24 mouse cellular contexts compared by ENCODE assay signal in the genomic region with DNA sequence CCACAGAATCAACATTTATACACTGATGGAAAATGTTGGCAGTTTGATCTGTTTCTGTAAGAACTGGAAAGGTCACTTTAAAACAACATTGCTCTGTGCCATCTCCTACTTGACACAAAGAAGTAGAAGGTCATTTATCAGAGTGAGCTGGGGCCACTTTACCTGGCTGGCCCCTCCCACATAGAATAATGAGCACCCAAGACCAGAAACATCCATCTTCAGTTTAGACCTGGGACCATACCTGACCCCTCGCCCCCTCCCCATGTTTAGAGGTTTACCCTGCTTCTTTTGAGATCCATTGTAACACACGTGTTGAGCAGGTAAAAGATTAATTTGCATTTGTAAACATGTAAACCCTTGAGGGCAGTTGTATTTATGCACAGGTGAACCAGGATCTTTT.
A peak's percentile ranks its signal among the peaks of the same experiment; 100 is the strongest.
DNase-seq lines count a peak whose midpoint lies in the region; ATAC-seq and TF ChIP-seq lines count a peak whose summit lies in the region.
"Had no signal": no experiment of that assay in that cellular context is flagged by ENCODE, and none has a peak within 500 bp of the region (broad histone marks: within the 10 kb centered on the region; RNA-seq: fewer than 3 reads in every experiment).

No protein-coding gene starts in this region.

- 0 out of 2 replicates have a peak, but pooled peaks have one; percentile 50 for ATAC-seq in hindbrain, embryonic 16.5 days
- ATAC-seq in hindbrain, embryonic 12.5 days (ENCODE audit: low FRiP score) = no peak
- ATAC-seq in neural tube, embryonic 13.5 days (ENCODE audit: low read depth) = 0 out of 2 replicates have a peak, but pooled peaks have one; percentile 5
- ATAC-seq in neural tube, embryonic 15.5 days (ENCODE audit: low FRiP score) = no peak
- ATAC-seq: activated CD4-positive, CD25-positive, alpha-beta regulatory T cell, adult 4 months; CD4-positive, CD25-positive, alpha-beta regulatory T cell, adult 4 months; Patski had no signal

- WGBS in heart, adult 2 months = 81% methylated on average over 2 of the region's 2 CpGs
- WGBS in hindbrain, embryonic 16.5 days = 47% methylated on average over 2 of the region's 2 CpGs
- WGBS in hindbrain, embryonic 12.5 days = 49% methylated on average over 2 of the region's 2 CpGs
- 55% methylated on average over 2 of the region's 2 CpGs for WGBS in neural tube, embryonic 13.5 days
- 52% methylated on average over 2 of the region's 2 CpGs for WGBS in neural tube, embryonic 15.5 days

- TF ChIP-seq CTCF in heart, adult 2 months (IDR thresholded peaks at IDR 0.05) = no peak

- no peaks in the 10 kb centered on the region for H3K27me3 ChIP-seq in heart, adult 2 months (ENCODE audit: control insufficient read depth, insufficient read depth, low read length)
- H3K27me3 ChIP-seq in hindbrain, embryonic 16.5 days (replicated peaks; ENCODE audit: control insufficient read depth, insufficient read depth, low read length) = no peaks in the 10 kb centered on the region
- H3K27me3 ChIP-seq in hindbrain, embryonic 12.5 days = no peaks in the 10 kb centered on the region; the same call in 1 of the 2 replicates
- no peaks in the 10 kb centered on the region for H3K27me3 ChIP-seq in neural tube, embryonic 13.5 days
- H3K27me3 ChIP-seq in neural tube, embryonic 15.5 days (replicated peaks) = no peaks in the 10 kb centered on the region
- H3K27me3 ChIP-seq: CH12.LX; embryonic facial prominence, embryonic 12.5 days; forebrain, embryonic 13.5 days; forebrain, embryonic 15.5 days; Patski had no signal

- peak; percentile 73 for DNase-seq in heart, adult 11 months
- no peak for DNase-seq in heart, adult 2 months
- DNase-seq: adrenal gland, adult 8-10 months; adrenal gland, postnatal 14 days; adrenal gland, postnatal 36 days; B cell, adult 2 months; cerebellum, adult 11-12 months; cerebellum, adult 2 months; cerebellum, adult 9-10 months; cerebellum, postnatal 10 days; cerebellum, postnatal 25 days had no signal

- no peak overlapping the region for H3K4me3 ChIP-seq in heart, adult 2 months
- no peak overlapping the region for H3K4me3 ChIP-seq in hindbrain, embryonic 16.5 days (ENCODE audit: low read length)
- H3K4me3 ChIP-seq in hindbrain, embryonic 12.5 days = no peak overlapping the region
- H3K4me3 ChIP-seq in neural tube, embryonic 13.5 days = no peak overlapping the region
- H3K4me3 ChIP-seq in neural tube, embryonic 15.5 days (replicated peaks) = no peak overlapping the region
- H3K4me3 ChIP-seq: embryonic facial prominence, embryonic 10.5 days; embryonic facial prominence, embryonic 12.5 days; forebrain, embryonic 13.5 days had no signal

- no peaks in the 10 kb centered on the region for H3K9me3 ChIP-seq in hindbrain, embryonic 16.5 days (ENCODE audit: control insufficient read depth, low read length)
- H3K9me3 ChIP-seq in hindbrain, embryonic 12.5 days (replicated peaks) = no peaks in the 10 kb centered on the region
- H3K9me3 ChIP-seq in neural tube, embryonic 13.5 days = no peaks in the 10 kb centered on the region
- H3K9me3 ChIP-seq in neural tube, embryonic 15.5 days (replicated peaks) = no peaks in the 10 kb centered on the region
- H3K9me3 ChIP-seq: embryonic facial prominence, embryonic 10.5 days; embryonic facial prominence, embryonic 12.5 days; forebrain, embryonic 13.5 days; forebrain, embryonic 15.5 days had no signal

- TF ChIP-seq EP300 in heart, adult 2 months (IDR thresholded peaks at IDR 0.05; ENCODE audit: insufficient read depth, low read depth, low read length) = no peak

- H3K79me2 ChIP-seq in heart, adult 2 months (replicated peaks; ENCODE audit: control insufficient read depth, insufficient read depth, low read length) = no peaks in the 10 kb centered on the region

- no peak overlapping the region for H3K27ac ChIP-seq in heart, adult 2 months
- H3K27ac ChIP-seq in hindbrain, embryonic 16.5 days (ENCODE audit: low read depth, low read length) = no peak overlapping the region
- H3K27ac ChIP-seq in hindbrain, embryonic 12.5 days = no peak overlapping the region
- H3K27ac ChIP-seq in neural tube, embryonic 13.5 days (replicated peaks) = no peak overlapping the region
- no peak overlapping the region for H3K27ac ChIP-seq in neural tube, embryonic 15.5 days (replicated peaks)
- H3K27ac ChIP-seq: embryonic facial prominence, embryonic 10.5 days; embryonic facial prominence, embryonic 12.5 days had no signal

- intact Hi-C loops in heart, adult 2 months (cut with DNase I) = loop anchor here (10.0 kb wide), 1 partner anchor 148 kb away; no protein-coding TSS in a partner anchor

- no peak overlapping the region for H3K9ac ChIP-seq in heart, adult 2 months (ENCODE audit: low read depth, low read length)
- no peak overlapping the region for H3K9ac ChIP-seq in hindbrain, embryonic 16.5 days (ENCODE audit: low read depth, low read length)
- H3K9ac ChIP-seq in hindbrain, embryonic 12.5 days = no peak overlapping the region
- no peak overlapping the region for H3K9ac ChIP-seq in neural tube, embryonic 13.5 days
- H3K9ac ChIP-seq in neural tube, embryonic 15.5 days (replicated peaks) = no peak overlapping the region
- H3K9ac ChIP-seq: embryonic facial prominence, embryonic 12.5 days; forebrain, embryonic 13.5 days; forebrain, embryonic 15.5 days had no signal

- H3K36me3 ChIP-seq in heart, adult 2 months (ENCODE audit: control insufficient read depth, insufficient read depth, low read length) = no peaks in the 10 kb centered on the region; the same call in 1 of the 2 replicates
- H3K36me3 ChIP-seq in hindbrain, embryonic 16.5 days (ENCODE audit: control insufficient read depth, insufficient read depth, low read length) = no peaks in the 10 kb centered on the region
- H3K36me3 ChIP-seq in hindbrain, embryonic 12.5 days = no peaks in the 10 kb centered on the region
- no peaks in the 10 kb centered on the region for H3K36me3 ChIP-seq in neural tube, embryonic 13.5 days
- H3K36me3 ChIP-seq in neural tube, embryonic 15.5 days = no peaks in the 10 kb centered on the region
- H3K36me3 ChIP-seq: embryonic facial prominence, embryonic 10.5 days; embryonic facial prominence, embryonic 12.5 days; forebrain, embryonic 15.5 days; G1E had no signal

- no peak overlapping the region for H3K4me2 ChIP-seq in hindbrain, embryonic 16.5 days (ENCODE audit: low read length)
- no peak overlapping the region for H3K4me2 ChIP-seq in hindbrain, embryonic 12.5 days (replicated peaks)
- no peak overlapping the region for H3K4me2 ChIP-seq in neural tube, embryonic 13.5 days
- H3K4me2 ChIP-seq in neural tube, embryonic 15.5 days = no peak overlapping the region
- H3K4me2 ChIP-seq: embryonic facial prominence, embryonic 12.5 days had no signal

- peaks cover 4% of the 10 kb centered on the region; the same call in 1 of the 2 replicates for H3K4me1 ChIP-seq in heart, adult 2 months (ENCODE audit: control insufficient read depth, insufficient read depth, low read length)
- H3K4me1 ChIP-seq in hindbrain, embryonic 16.5 days (ENCODE audit: control insufficient read depth, insufficient read depth, low read depth, low read length) = peaks cover 10% of the 10 kb centered on the region
- H3K4me1 ChIP-seq in hindbrain, embryonic 12.5 days = peaks cover 17% of the 10 kb centered on the region
- H3K4me1 ChIP-seq in neural tube, embryonic 13.5 days (replicated peaks) = peaks cover 22% of the 10 kb centered on the region
- peaks cover 19% of the 10 kb centered on the region for H3K4me1 ChIP-seq in neural tube, embryonic 15.5 days
- H3K4me1 ChIP-seq: embryonic facial prominence, embryonic 12.5 days had no signal

- no peak for TF ChIP-seq POLR2A in heart, adult 2 months (IDR thresholded peaks at IDR 0.05; ENCODE audit: insufficient read depth, low read depth, low read length)

Comparison
In these comparisons a context has a peak if more than half of its experiments do, and no peak if none do; other contexts are left out.
1. ATAC-seq: peak in hindbrain, embryonic 16.5 days (single experiment) and neural tube, embryonic 13.5 days (single experiment); none in hindbrain, embryonic 12.5 days (single experiment) and neural tube, embryonic 15.5 days (single experiment).